Mouse (Mus musculus) common myeloid progenitor, adult 5-6 weeks (primary cell): ENCODE data around the gene Dnase2a. TPM values are rescaled to one million over a fixed set of nuclear protein-coding genes. Genes with fewer than 3 reads are reported as not detected.

Experiments
- ATAC-seq: replicated peaks from 2 replicates; pipeline ENCODE4 v1.8.0; 2016; ENCODE audit warnings: low read depth, mild to moderate bottlenecking, moderate TSS enrichment, inconsistent platforms; ENCODE audit not compliant: poor library complexity, severe bottlenecking
- total RNA-seq: library from RNA; stranded (forward); fragments of 200-1000, 187-1606 nt; gene quantifications from 2 replicates; pipeline ENCODE4 v1.2.3, GENCODE M21; 2017

The Dnase2a gene
- total RNA-seq, 1 experiment from 2014 or later, result 47.0 TPM

DNA sequence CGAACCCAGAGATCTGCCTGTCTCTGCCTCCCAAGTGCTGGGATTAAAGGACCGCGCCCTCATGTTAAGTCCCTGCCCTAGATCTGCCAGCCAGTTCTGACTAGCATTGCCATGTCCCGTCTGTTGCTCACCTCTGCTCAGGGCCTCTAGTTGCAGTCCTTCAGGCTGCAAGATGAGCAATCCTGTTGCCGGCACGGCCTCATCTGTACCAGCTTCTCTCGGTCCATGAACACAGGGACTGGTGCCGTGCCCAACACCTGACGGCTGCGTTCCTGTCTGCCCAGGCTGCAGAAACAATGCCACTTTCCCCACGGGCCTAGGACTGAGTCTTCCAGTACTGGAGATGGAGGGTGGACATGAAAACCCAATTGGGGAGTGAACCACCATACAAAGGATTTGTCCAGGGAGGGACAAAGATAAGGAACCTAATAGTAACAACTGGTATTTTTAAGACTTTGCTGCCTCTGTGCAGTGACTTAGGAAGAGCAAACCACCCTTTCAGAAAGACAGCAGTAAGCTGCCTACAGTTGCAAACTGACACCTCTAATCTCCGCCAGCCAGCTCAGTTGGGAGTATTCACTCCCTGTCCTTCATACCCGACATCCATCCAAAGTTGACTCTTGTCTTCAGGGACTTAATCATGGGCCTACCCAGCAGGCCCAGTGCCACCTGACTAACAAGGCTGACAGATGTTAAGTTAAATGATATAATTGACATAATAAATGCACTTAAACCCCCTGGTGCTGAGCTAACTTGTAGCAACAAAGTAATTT, 59.4 kb downstream of the Dnase2a start:
- ATAC-seq, result no peak

DNA sequence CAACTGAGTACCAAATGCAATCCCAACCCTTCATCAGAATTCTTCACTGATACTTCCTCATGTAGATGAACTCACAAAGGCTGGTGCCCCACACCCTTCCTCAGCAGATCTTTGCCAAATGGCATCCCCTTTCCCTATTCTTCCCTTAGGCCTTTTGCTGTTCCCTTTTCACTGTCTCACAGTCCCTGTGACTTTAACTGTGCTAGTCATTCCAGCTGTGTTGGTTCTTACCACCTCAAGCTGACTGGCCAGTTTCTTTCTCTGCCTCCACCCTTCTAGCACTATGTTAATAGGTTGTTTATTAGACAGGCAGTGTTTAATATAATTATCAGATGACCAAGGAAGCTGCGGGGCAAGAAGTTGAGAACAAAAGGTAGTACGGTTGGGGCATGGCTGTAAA, 60.3 kb downstream of the Dnase2a start:
- ATAC-seq, result no peak

DNA sequence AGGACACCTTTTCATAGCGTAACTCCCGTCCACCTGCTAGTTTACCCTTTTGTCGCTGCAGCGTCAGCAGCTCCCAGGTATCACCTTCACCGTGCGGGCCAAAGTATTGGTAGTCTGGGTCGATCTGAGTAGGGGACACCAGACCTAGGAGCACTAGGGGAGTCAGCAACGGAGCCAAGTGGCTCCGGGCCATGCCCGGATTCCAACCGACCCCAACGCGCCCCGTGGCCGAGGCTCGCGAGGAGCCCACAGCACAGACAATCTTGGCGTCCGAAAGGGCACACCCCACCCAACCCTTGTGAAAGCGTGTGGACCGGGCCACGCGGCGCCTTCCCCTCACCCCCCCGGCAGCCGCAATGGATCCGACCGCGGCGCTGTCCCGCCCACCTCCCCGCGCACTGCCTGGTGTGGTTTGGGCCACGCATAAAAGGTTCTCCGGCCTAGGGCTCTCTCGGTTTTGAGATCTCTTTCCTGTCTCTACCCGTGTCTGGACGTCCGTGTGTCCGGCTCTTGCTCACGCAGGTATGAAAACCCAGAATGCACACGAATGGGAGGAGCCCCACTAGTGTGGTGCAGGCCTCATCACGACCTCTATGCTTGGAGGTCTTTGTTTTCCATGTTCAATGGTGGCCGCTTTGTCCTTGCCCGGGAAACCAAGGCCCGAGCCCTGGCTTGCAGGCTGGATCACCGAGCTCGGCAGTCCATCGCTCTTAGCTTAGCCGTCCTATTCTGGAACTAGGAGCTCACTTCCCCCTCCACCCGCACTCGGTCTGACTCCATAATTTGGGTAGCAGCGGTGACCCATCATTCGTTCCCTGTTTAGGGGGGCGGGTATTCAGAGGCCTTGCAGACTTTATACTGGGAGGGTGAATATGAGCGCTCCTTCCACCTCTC, 61.1 kb downstream of the Dnase2a start, which contains the start of the genes Gm49661, Prdx2 and Rnaseh2a:
Gene Gm49661 (minus strand): TSS at position 193 of the 894 bp plus-strand sequence.
Gene Prdx2 (plus strand): TSS at position 347 of the 894 bp plus-strand sequence.
Gene Rnaseh2a (minus strand): TSS at position 527 of the 894 bp plus-strand sequence.
- peak; percentile 34 for ATAC-seq

DNA sequence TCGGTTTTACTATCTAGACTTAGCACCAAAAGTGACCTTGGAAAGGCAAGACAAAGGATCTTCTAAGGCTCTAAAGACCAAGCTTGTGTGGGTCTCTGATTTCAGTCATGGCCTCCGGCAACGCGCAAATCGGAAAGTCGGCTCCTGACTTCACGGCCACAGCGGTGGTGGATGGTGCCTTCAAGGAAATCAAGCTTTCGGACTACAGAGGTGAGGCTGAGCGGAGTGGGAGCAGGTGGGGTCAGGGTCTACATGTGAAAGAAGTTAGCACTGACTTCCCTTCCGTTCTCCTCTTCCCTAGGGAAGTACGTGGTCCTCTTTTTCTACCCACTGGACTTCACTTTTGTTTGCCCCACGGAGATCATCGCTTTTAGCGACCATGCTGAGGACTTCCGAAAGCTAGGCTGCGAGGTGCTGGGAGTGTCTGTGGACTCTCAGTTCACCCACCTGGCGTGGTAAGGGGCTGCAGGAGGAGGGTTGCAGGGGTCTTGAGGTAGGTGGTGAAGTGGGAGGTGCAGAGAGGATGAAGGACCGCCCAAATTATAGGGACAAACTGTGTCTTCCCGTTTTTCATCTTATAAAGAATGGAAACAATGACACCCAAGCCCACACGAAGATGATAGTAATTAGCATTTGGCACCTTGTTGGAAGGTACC, 61.9 kb downstream of the Dnase2a start:
- ATAC-seq, result no peak

DNA sequence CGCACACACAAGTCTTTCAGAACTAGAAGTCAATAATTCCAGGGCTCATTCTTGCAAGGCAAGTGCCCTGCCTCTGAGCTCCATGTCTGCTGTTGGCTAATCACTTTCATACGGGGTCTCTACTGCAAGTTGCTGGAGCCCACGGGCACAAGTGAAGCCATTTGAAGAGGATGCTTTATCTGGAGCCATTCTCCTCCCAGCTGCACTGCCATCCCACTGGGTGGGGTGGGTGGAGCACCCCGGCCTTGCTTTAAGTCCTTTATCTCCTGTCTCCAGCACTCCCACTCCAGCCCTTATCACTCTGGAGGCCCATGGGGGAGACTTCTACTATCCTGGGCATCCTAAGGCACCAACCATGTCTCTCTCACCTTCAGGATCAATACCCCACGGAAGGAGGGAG, 62.6 kb downstream of the Dnase2a start:
- no peak for ATAC-seq

Other genes starting within 250 kb of the Dnase2a start
- 73.6 and 80.7 TPM in 2 replicates for gene Ier2, start 245.7 kb upstream of the Dnase2a start, total RNA-seq
- 85.0 and 102 TPM in 2 replicates for gene Trmt1, start 222.3 kb upstream of the Dnase2a start, total RNA-seq
- gene Nacc1, start 220.7 kb upstream of the Dnase2a start, total RNA-seq, result 46.5 and 55.3 TPM in 2 replicates
- gene Lyl1, start 207.1 kb upstream of the Dnase2a start, total RNA-seq, result 38.8 and 47.8 TPM in 2 replicates
- 13.2 and 22.4 TPM in 2 replicates for gene G430095P16Rik, start 185.6 kb upstream of the Dnase2a start, total RNA-seq
- 11.6 and 15.5 TPM in 2 replicates for gene Nfix, start 108.2 kb upstream of the Dnase2a start, total RNA-seq
- 2.8 and 4.1 TPM in 2 replicates for gene Dand5, start 85.7 kb upstream of the Dnase2a start, total RNA-seq
- gene Gadd45gip1, start 77.0 kb upstream of the Dnase2a start, total RNA-seq, result 56.5 and 63.7 TPM in 2 replicates
- 30.0 and 45.4 TPM in 2 replicates for gene Rad23a, start 67.9 kb upstream of the Dnase2a start, total RNA-seq
- 1,972 and 2,060 TPM in 2 replicates for gene Calr, start 61.6 kb upstream of the Dnase2a start, total RNA-seq
- gene Farsa, start 51.6 kb upstream of the Dnase2a start, total RNA-seq, result 130 and 162 TPM in 2 replicates
- gene Syce2, start 36.4 kb upstream of the Dnase2a start, total RNA-seq, result 138 and 142 TPM in 2 replicates
- gene Gcdh, start 14.6 kb upstream of the Dnase2a start, total RNA-seq, result 16.4 and 25.2 TPM in 2 replicates
- 71.2 and 79.8 TPM in 2 replicates for gene Klf1, start 6.6 kb upstream of the Dnase2a start, total RNA-seq
- not detected in 2 replicates for gene Mast1, start 28.8 kb downstream of the Dnase2a start, total RNA-seq
- not detected in 2 replicates for gene Rtbdn, start 38.4 kb downstream of the Dnase2a start, total RNA-seq
- not detected in 2 replicates for gene Gm49661, start 60.9 kb downstream of the Dnase2a start, total RNA-seq
- gene Prdx2, start 61.0 kb downstream of the Dnase2a start, total RNA-seq, result 631 and 634 TPM in 2 replicates
- gene Rnaseh2a, start 61.2 kb downstream of the Dnase2a start, total RNA-seq, result 95.8 and 148 TPM in 2 replicates
- gene Junb, start 70.2 kb downstream of the Dnase2a start, total RNA-seq, result 82.2 and 102 TPM in 2 replicates
- 9.2 and 13.5 TPM in 2 replicates for gene Hook2, start 82.0 kb downstream of the Dnase2a start, total RNA-seq
- gene Best2, start 106.0 kb downstream of the Dnase2a start, total RNA-seq, result not detected in 2 replicates
- 52.3 and 52.6 TPM in 2 replicates for gene Asna1, start 116.7 kb downstream of the Dnase2a start, total RNA-seq
- 202 and 410 TPM in 2 replicates for gene Trir, start 118.3 kb downstream of the Dnase2a start, total RNA-seq
- 15.5 and 23.2 TPM in 2 replicates for gene Tnpo2, start 128.4 kb downstream of the Dnase2a start, total RNA-seq
- 3.9 and 8.4 TPM in 2 replicates for gene Fbxw9, start 151.5 kb downstream of the Dnase2a start, total RNA-seq
- gene Gm5741, start 159.4 kb downstream of the Dnase2a start, total RNA-seq, result not detected in 2 replicates
- 29.8 and 34.1 TPM in 2 replicates for gene Dhps, start 163.2 kb downstream of the Dnase2a start, total RNA-seq
- gene Wdr83os, start 172.2 kb downstream of the Dnase2a start, total RNA-seq, result 52.3 and 58.1 TPM in 2 replicates
- gene Wdr83, start 172.7 kb downstream of the Dnase2a start, total RNA-seq, result 25.7 and 26.7 TPM in 2 replicates
- gene Man2b1, start 174.7 kb downstream of the Dnase2a start, total RNA-seq, result 39.6 and 42.0 TPM in 2 replicates
- gene Zfp791, start 214.5 kb downstream of the Dnase2a start, total RNA-seq, result not detected in 2 replicates
- not detected in 2 replicates for gene Cks1brt, start 243.4 kb downstream of the Dnase2a start, total RNA-seq